Mouse (Mus musculus) liver, embryonic 13.5 days (tissue): ENCODE measurements around the gene Fshr. TPM values are rescaled to one million over a fixed set of nuclear protein-coding genes. Genes with fewer than 3 reads are reported as not detected.

ENCODE experiments used
- ATAC-seq: fragments of 200-750 bp; cut with Nextera tagmentation; 2 replicates; pipeline ENCODE4 v1.8.0; 2017; ENCODE audit warnings: low read depth, mild to moderate bottlenecking, moderate number of reproducible peaks, moderate library complexity
- DNase-seq: peaks from one replicate; pipeline ENCODE4 v3.0.0; 2022
- H3K27ac ChIP-seq: fragments of 300-500 bp; sonication (generic); 2 replicates; pipeline ENCODE4 v1.5.1; 2015; ENCODE audit warnings: moderate library complexity, mild to moderate bottlenecking, inconsistent platforms
- H3K27me3 ChIP-seq: fragments of 300-500 bp; sonication (generic); 2 replicates; pipeline ENCODE4 v1.6.1; 2015; ENCODE audit warnings: mild to moderate bottlenecking, inconsistent platforms
- H3K36me3 ChIP-seq: fragments of 300-500 bp; sonication (generic); 2 replicates; pipeline ENCODE4 v1.6.1; 2015; ENCODE audit warnings: mild to moderate bottlenecking, inconsistent platforms
- H3K4me1 ChIP-seq: fragments of 300-500 bp; sonication (generic); replicated peaks from 2 replicates; pipeline ENCODE4 v1.6.1; 2015; ENCODE audit warnings: inconsistent platforms
- H3K4me2 ChIP-seq: fragments of 300-500 bp; sonication (generic); 2 replicates; pipeline ENCODE4 v1.6.1; 2015; ENCODE audit warnings: inconsistent platforms, mild to moderate bottlenecking, moderate library complexity
- H3K4me3 ChIP-seq: fragments of 300-500 bp; sonication (generic); replicated peaks from 2 replicates; pipeline ENCODE4 v1.5.1; 2015; ENCODE audit warnings: mild to moderate bottlenecking, inconsistent platforms
- H3K9ac ChIP-seq: fragments of 300-500 bp; sonication (generic); 2 replicates; pipeline ENCODE4 v1.6.1; 2015; ENCODE audit warnings: mild to moderate bottlenecking, inconsistent platforms
- H3K9me3 ChIP-seq: fragments of 300-500 bp; sonication (generic); replicated peaks from 2 replicates; pipeline ENCODE4 v1.6.1; 2016; ENCODE audit warnings: inconsistent platforms
- WGBS: fragments of 180-500 bp; shearing (Covaris S2); methylation state at CpG from one replicate; pipeline ENCODE4 v1.1.7; 2015; ENCODE audit not compliant: insufficient replicate concordance; 5-methylcytosine and 5-hydroxymethylcytosine counted together
- polyA plus RNA-seq: library from polyadenylated mRNA; unstranded; fragments of >200 nt; fragmentation: Nextera tagmentation; extraction: Ambion mirVana; gene quantifications from 2 replicates; pipeline ENCODE4 v1.2.1, GENCODE M21; 2015

Gene Fshr
- polyA plus RNA-seq, 1 experiment from 2014 or later: not detected

GRCm38 (mm10) chr17:88966028-88966427 lies 234.4 kb downstream of the Fshr start:
- no peaks in the 10 kb centered on the region for H3K9me3 ChIP-seq
- H3K27me3 ChIP-seq: no peaks in the 10 kb centered on the region
- no peaks in the 10 kb centered on the region for H3K4me1 ChIP-seq
- H3K4me2 ChIP-seq: no peak overlapping the region
- H3K4me3 ChIP-seq: no peak overlapping the region
- DNase-seq: no peak
- no peak overlapping the region for H3K27ac ChIP-seq
- no peaks in the 10 kb centered on the region for H3K36me3 ChIP-seq
- 61% methylated on average over 3 of the region's 3 CpGs for WGBS
- H3K9ac ChIP-seq: no peak overlapping the region
- no peak for ATAC-seq

- DNase-seq: no peak
- Histone ChIP-seq H3K4me2 (no peak overlapping the region), H3K27me3 (no peaks in the 10 kb centered on the region), H3K4me3 (no peak overlapping the region), H3K36me3 (no peaks in the 10 kb centered on the region), H3K9ac (no peak overlapping the region), H3K27ac (no peak overlapping the region), H3K4me1 (no peaks in the 10 kb centered on the region), H3K9me3 (no peaks in the 10 kb centered on the region)
- no peak for ATAC-seq
- WGBS: 14% methylated on average over 5 of the region's 5 CpGs
These were observed 246.5 kb downstream of the Fshr start for GRCm38 (mm10) chr17:88954011-88954410.

GRCm38 (mm10) chr17:88938153-88938681 lies 262.3 kb downstream of the Fshr start:
- no peak for ATAC-seq
- 42% methylated on average over 4 of the region's 4 CpGs for WGBS

GRCm38 (mm10) chr17:88937341-88938152 lies 262.9 kb downstream of the Fshr start:
- no peaks in the 10 kb centered on the region for H3K9me3 ChIP-seq
- H3K9ac ChIP-seq: no peak overlapping the region
- H3K27me3 ChIP-seq: no peaks in the 10 kb centered on the region
- H3K4me2 ChIP-seq: no peak overlapping the region
- no peaks in the 10 kb centered on the region for H3K36me3 ChIP-seq
- 37% methylated on average over 7 of the region's 7 CpGs for WGBS
- no peak overlapping the region for H3K27ac ChIP-seq
- DNase-seq (no peak), ATAC-seq (no peak)
- H3K4me3 ChIP-seq: no peak overlapping the region
- H3K4me1 ChIP-seq: no peaks in the 10 kb centered on the region

More at GRCm38 (mm10) chr17:88938153-88938681, 262.3 kb downstream of the Fshr start:
- Histone ChIP-seq H3K4me3 (no peak overlapping the region), H3K36me3 (no peaks in the 10 kb centered on the region), H3K4me2 (no peak overlapping the region), H3K9ac (no peak overlapping the region), H3K27ac (no peak overlapping the region), H3K4me1 (no peaks in the 10 kb centered on the region), H3K27me3 (no peaks in the 10 kb centered on the region), H3K9me3 (no peaks in the 10 kb centered on the region)
- no peak for DNase-seq

GRCm38 (mm10) chr17:88936941-88937340 lies 263.5 kb downstream of the Fshr start:
- H3K36me3 ChIP-seq: no peaks in the 10 kb centered on the region
- H3K27me3 ChIP-seq: no peaks in the 10 kb centered on the region
- 69% methylated on average over 3 of the region's 3 CpGs for WGBS
- H3K4me2 ChIP-seq: no peak overlapping the region
- DNase-seq (no peak), ATAC-seq (no peak)
- H3K27ac ChIP-seq: no peak overlapping the region
- no peak overlapping the region for H3K4me3 ChIP-seq
- H3K4me1 ChIP-seq: no peaks in the 10 kb centered on the region
- H3K9ac ChIP-seq: no peak overlapping the region
- no peaks in the 10 kb centered on the region for H3K9me3 ChIP-seq
